Mouse (Mus musculus) large intestine, adult 2 months (tissue): ENCODE results near the gene Calhm4. TPM values are rescaled to one million over a fixed set of nuclear protein-coding genes. Genes with fewer than 3 reads are reported as not detected.
"Not testable (repeated sequence)": the region's sequence is repeated elsewhere in the genome, so short reads cannot be mapped to it uniquely, and the experiment has no call there.

Source experiments
- DNase-seq: peaks from one replicate; pipeline ENCODE4 v3.0.0-alpha.2; 2012; ENCODE audit warnings: low read depth, low spot score
- WGBS: fragments of 180-500 bp; shearing (Covaris S2); methylation state at CpG from one replicate; pipeline ENCODE4 v1.1.7; 2018; 5-methylcytosine and 5-hydroxymethylcytosine counted together
- polyA plus RNA-seq: library from polyadenylated mRNA; depleted of rRNA; stranded (reverse); fragments of >200 nt; gene quantifications from 2 replicates; pipeline ENCODE4 v1.2.3, GENCODE M21; 2012; rRNA removed

Gene Calhm4
- polyA plus RNA-seq, 1 experiment, result not detected

- no peak for DNase-seq
Observed at GRCm38 (mm10) chr10:33998397-33998796, 45.7 kb downstream of the Calhm4 start.

GRCm38 (mm10) chr10:33996686-33997085 lies 47.4 kb downstream of the Calhm4 start:
- 88% methylated on average over 6 of the region's 8 CpGs for WGBS
- DNase-seq, result not testable (repeated sequence)

Other genes starting within 250 kb of the Calhm4 start
- not detected in 2 replicates for gene Sult3a1, start 186.6 kb downstream of the Calhm4 start, polyA plus RNA-seq
- gene Rsph4a, start 139.2 kb downstream of the Calhm4 start, polyA plus RNA-seq, result 0.04 TPM in 1 of 2 replicates, not detected in the other
- gene Zup1, start 93.0 kb downstream of the Calhm4 start, polyA plus RNA-seq, result 4.1 and 5.7 TPM in 2 replicates
- gene Rwdd1, start 24.7 kb downstream of the Calhm4 start, polyA plus RNA-seq, result 15.0 and 20.2 TPM in 2 replicates
- gene Trappc3l, start 6.7 kb downstream of the Calhm4 start, polyA plus RNA-seq, result not detected in 2 replicates
- 0.56 and 0.73 TPM in 2 replicates for gene Calhm5, start 52.2 kb upstream of the Calhm4 start, polyA plus RNA-seq
- 3.7 TPM in 2 replicates for gene Calhm6, start 83.7 kb upstream of the Calhm4 start, polyA plus RNA-seq
- gene Dse, start 163.4 kb upstream of the Calhm4 start, polyA plus RNA-seq, result 2.5 and 6.7 TPM in 2 replicates
- gene Tspyl1, start 237.9 kb upstream of the Calhm4 start, polyA plus RNA-seq, result 15.6 and 19.0 TPM in 2 replicates